Mouse (Mus musculus) ovary, adult 18-20 months (tissue): ENCODE results near the gene Icam5.
"Not testable (repeated sequence)": the region's sequence is repeated elsewhere in the genome, so short reads cannot be mapped to it uniquely, and the experiment has no call there.

Experiments used
- DNase-seq: peaks from one replicate; pipeline ENCODE4 v3.0.0; 2022; ENCODE audit warnings: low spot score, mixed read lengths

Gene Icam5

GRCm38 (mm10) chr9:21036161-21036560 lies 4.3 kb downstream of the Icam5 start:
- DNase-seq, result no peak

- no peak for DNase-seq
Observed at GRCm38 (mm10) chr9:21036666-21037065, 4.8 kb downstream of the Icam5 start.

GRCm38 (mm10) chr9:21037481-21037891 lies 5.6 kb downstream of the Icam5 start:
- no peak for DNase-seq

- no peak for DNase-seq
Observed at GRCm38 (mm10) chr9:21039779-21040178, 7.9 kb downstream of the Icam5 start.

GRCm38 (mm10) chr9:21041308-21041707 lies 9.4 kb downstream of the Icam5 start:
- no peak for DNase-seq

- no peak for DNase-seq
Observed at GRCm38 (mm10) chr9:21043563-21043962, 11.7 kb downstream of the Icam5 start.

GRCm38 (mm10) chr9:21044785-21045184 lies 12.9 kb downstream of the Icam5 start:
- not testable (repeated sequence) for DNase-seq

GRCm38 (mm10) chr9:21045235-21045634 lies 13.4 kb downstream of the Icam5 start:
- no peak for DNase-seq

- DNase-seq, result no peak
Observed at GRCm38 (mm10) chr9:21051578-21051977, 19.7 kb downstream of the Icam5 start.

GRCm38 (mm10) chr9:21062928-21063327 lies 31.1 kb downstream of the Icam5 start:
- DNase-seq, result no peak

GRCm38 (mm10) chr9:21067006-21067684 lies 35.3 kb downstream of the Icam5 start, which contains the start of gene Zglp1:
Gene Zglp1 (minus strand): TSS chr9:21067093.
- no peak for DNase-seq

GRCm38 (mm10) chr9:21072641-21073040 lies 40.8 kb downstream of the Icam5 start:
- DNase-seq, result no peak

- peak; percentile 83 for DNase-seq
Observed at GRCm38 (mm10) chr9:21073044-21073840, 41.4 kb downstream of the Icam5 start, which contains the start of the genes Gm49373 and Fdx1l. Gene Gm49373 (minus strand): TSS chr9:21073096. Gene Fdx1l (minus strand): TSS chr9:21073614.

- no peak for DNase-seq
Observed at GRCm38 (mm10) chr9:21074173-21074572, 42.3 kb downstream of the Icam5 start.

GRCm38 (mm10) chr9:21075625-21076024 lies 43.8 kb downstream of the Icam5 start:
- no peak for DNase-seq

GRCm38 (mm10) chr9:21081127-21081526 lies 49.3 kb downstream of the Icam5 start:
- DNase-seq, result no peak

GRCm38 (mm10) chr9:21083324-21083723 lies 51.5 kb downstream of the Icam5 start:
- DNase-seq, result no peak
